Mouse (Mus musculus) kidney, postnatal 14 days (tissue): Measurements from ENCODE around the gene Dscam.
"Not testable (repeated sequence)": the region's sequence is repeated elsewhere in the genome, so short reads cannot be mapped to it uniquely, and the experiment has no call there.

Experiments
- DNase-seq: peaks from one replicate; pipeline ENCODE4 v3.0.0; 2022; ENCODE audit warnings: mixed read lengths

Dscam gene

GRCm38 (mm10) chr16:96931771-96932170 is 238.8 kb downstream of the Dscam start:
- DNase-seq: no peak

GRCm38 (mm10) chr16:96928011-96928410 is 242.5 kb downstream of the Dscam start:
- DNase-seq: no peak

DNA sequence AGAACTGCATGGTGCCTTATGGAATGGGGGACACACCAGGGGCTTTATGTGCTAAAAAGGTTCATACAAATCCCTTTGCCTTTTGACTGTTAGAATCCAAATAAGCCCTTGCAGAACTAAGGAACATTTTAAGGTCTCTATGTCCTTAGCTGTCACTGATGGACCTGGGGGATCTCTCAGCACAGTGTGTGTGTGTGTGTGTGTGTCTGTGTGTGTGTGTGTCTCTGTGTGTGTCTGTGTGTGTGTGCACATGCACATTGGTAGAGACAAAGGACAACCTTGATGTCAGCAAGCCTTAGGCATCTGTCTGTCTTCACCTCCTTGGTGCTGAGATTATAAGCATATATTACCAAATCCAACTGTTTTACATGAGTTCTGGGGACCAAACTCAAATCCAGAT is 243.1 kb downstream of the Dscam start:
- no peak for DNase-seq

DNA sequence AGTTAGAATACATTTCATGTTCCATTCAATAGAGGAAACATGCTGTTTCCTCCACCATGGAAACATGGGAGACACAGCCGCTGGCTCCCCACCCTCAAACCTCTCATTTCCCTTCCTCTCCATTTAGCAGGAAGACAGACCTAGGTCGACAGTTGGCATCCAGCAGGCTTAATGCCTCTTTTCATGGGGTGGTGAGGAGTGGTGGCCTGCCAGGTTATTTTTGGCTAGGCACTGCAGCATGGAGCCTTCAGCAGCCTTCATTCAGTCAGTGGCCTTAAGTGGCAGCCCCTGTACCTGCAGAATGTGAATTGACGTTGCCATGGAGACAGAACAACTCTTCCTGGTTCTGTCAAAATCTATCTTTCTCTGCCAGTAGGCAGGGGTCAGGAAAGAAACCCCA is 243.6 kb downstream of the Dscam start:
- DNase-seq: no peak

GRCm38 (mm10) chr16:96923941-96924340 is 246.6 kb downstream of the Dscam start:
- DNase-seq: no peak

- DNase-seq: no peak
These were observed 256.1 kb downstream of the Dscam start for GRCm38 (mm10) chr16:96914495-96914894.

GRCm38 (mm10) chr16:96912836-96913235 is 257.7 kb downstream of the Dscam start:
- DNase-seq: no peak

GRCm38 (mm10) chr16:96912103-96912502 is 258.4 kb downstream of the Dscam start:
- DNase-seq: no peak

GRCm38 (mm10) chr16:96910405-96911164 is 260.0 kb downstream of the Dscam start:
- no peak for DNase-seq

DNA sequence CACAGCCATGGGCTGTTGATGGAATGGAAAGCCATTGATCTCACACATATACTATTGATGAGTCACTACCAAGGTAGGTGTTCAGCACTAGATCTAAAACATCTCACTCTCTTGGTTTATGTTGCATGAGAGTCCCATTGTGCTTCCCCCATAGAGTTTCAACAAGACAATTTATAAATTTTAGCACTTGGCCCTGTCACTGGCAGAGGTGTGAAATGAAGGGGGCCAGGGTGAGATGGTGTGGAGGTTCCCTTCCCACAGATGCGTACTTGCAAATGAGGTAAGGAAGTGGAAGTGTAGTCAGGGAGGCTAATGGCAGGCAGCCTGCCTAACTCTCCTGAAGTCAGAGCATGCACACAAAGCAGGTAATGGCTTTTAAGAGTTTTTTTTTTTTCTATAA is 262.7 kb downstream of the Dscam start:
- no peak for DNase-seq

GRCm38 (mm10) chr16:96907081-96907480 is 263.5 kb downstream of the Dscam start:
- DNase-seq: no peak

DNA sequence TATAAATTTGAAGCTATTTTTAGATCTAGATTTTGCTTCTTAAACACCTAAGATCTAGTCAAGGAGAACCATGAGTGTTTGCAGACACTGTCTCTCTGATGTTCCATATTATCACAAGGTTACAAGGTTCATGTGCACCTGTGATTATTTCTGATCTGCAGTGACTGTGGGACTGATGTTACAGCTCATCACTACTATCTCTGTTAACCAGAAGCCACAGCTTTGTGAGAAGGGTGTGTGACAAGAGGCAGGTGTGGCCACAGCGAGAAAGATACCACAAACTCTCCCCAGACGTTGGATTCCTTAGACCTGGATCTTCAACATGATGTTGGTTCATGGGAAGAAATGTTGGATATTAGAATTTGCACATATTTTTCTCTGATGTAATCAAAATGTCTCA is 263.9 kb downstream of the Dscam start:
- DNase-seq: no peak

- DNase-seq: no peak
These were observed 265.8 kb downstream of the Dscam start for GRCm38 (mm10) chr16:96904761-96905160.

DNA sequence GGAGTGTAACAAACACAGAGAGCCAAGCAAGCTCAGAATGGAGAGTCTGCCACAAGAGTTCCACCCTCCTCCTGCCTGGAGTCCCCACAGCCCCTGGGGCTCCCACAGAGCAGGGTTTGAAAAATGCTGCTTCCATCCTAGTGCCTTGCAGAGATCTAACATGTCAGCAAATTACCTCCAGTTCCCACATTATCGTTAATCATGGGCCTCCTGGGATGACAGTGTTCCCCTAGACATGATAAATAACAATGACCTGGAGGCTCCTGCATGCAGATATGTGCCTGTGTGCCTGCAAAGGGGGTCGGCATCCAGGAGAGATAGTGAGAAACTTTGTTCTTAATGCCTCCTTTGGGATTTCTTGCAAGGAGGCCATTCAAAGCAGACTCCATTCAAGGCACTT is 266.2 kb downstream of the Dscam start:
- DNase-seq: no peak

- no peak for DNase-seq
These were observed 268.0 kb downstream of the Dscam start for GRCm38 (mm10) chr16:96902596-96902995.

GRCm38 (mm10) chr16:96901234-96902014 is 269.1 kb downstream of the Dscam start:
- DNase-seq: no peak

DNA sequence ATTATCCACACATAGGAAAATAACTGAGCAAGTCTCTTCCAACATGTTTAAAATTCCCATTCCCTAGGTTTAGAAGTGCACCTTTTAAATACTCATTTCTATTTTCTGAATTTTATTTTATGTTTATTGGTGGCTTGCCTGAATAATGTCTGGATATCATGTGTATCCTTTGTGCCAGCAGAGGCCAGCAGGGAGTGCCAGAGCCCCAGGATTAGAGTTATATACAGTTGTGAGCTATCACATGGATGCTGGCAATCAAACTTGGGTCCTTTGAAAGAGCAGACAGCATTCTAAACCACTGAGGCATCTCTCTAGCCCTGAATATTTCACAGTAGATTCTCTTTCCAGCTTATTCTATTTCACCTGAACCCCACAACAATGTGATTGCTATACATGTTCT is 271.2 kb downstream of the Dscam start:
- DNase-seq: no peak

- peak; percentile 33 for DNase-seq
These were observed 273.9 kb downstream of the Dscam start for GRCm38 (mm10) chr16:96896510-96897133.

DNA sequence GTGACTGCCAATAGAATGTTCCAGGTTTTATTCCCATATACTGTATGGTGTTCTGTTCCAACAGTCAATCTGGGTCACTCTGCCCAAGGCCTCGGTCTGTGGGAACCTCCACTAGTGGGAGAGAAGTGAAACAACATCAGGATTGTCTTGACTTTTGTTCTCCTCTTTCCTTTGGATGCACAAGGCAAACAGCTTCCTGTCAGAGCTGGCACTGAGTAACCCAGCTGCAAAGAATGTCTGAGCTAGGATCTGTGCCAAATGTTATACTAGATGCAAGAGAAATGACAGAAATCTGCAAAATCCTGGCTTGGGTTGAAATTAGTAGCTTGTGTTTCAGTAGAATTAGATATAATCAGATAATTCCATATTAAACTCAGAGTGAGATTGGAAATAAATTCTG is 282.5 kb downstream of the Dscam start:
- DNase-seq: peak; percentile 6

DNA sequence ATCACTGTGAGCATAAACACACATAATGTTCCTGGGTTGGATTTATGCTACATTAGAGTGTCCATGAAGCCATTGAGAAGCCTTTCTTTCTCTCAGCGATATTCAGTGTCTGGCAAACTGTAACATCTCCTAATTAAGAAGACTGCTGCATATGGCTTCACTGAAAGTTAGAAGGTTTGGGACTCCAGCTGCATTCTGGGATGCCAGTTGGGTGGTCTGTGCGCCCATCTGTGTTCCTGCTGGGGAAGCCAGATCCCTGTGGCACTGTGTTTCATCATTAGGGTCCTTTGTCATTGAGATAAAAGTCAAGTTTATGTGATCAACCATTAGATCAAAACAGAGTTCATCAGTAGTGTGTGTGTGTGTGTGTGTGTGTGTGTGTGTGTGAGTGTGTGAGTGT is 284.7 kb downstream of the Dscam start:
- DNase-seq: no peak

DNA sequence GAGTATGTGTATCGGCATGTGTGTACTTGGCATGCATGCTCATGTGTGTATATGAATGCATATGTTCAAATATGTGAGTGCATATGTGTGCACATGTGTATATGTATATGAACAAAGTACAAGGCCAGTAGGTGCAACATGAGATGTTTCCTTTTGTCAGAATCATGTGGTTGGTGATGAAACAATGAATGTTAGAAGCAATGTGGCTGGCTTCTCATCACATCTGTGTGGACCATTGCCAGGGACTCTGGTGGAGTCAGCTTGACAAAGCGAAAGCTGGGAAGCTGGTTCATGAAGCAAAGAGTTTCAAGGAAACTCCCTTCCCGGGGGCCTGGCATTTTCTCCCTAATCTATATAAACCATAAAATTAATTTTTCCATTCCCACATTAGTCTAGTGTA is 286.0 kb downstream of the Dscam start:
- DNase-seq: not testable (repeated sequence)

- DNase-seq: no peak
These were observed 293.3 kb downstream of the Dscam start for GRCm38 (mm10) chr16:96877271-96877670.

- no peak for DNase-seq
These were observed 297.8 kb downstream of the Dscam start for GRCm38 (mm10) chr16:96872799-96873198.

GRCm38 (mm10) chr16:96857571-96857970 is 313.0 kb downstream of the Dscam start:
- no peak for DNase-seq
